Mouse (Mus musculus) right cerebral cortex, postnatal 10 days (tissue): ENCODE data around the gene Gm5431.
"Not testable (repeated sequence)": the region's sequence is repeated elsewhere in the genome, so short reads cannot be mapped to it uniquely, and the experiment has no call there.

Experiments
- DNase-seq, 2 experiments: peaks; one replicate each; pipeline ENCODE4 v3.0.0; 2021; ENCODE audit warnings: low spot score in 2 of 2

The Gm5431 gene

DNA sequence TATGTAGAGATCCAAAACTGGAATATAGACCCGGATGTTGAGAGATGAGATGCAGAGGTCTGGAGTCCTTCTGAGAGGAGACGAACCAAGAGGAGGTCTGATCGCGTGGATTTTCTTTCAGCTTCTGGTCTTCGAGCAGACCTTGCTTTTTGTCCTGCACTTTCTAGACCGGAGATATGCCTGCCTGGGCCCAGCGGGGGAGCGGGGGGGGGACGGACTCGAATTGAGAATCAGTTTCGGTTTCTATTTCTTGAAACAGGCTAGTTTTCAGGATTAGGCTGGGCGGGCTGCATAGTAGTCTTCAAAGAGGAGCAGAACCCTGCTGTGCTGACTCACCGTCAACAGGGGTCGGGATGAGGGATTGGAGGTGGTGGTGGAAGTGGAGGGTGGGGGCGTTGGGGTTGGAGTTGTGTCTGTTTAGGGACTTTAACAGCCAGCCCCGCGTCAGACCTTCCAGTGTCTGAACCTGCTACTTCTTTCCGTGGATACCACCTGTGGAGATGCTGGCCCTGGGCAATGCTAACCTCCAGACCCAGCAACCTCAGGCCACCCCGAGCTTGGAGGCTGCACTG, 30.7 kb downstream of the Gm5431 start, which contains the start of gene Irgm1:
Gene Irgm1, minus strand, starts transcription at position 483 of the 572 bp plus-strand sequence.
- peak in 1 of 2 experiments; percentile 54 for DNase-seq

GRCm38 (mm10) chr11:48870781-48871180, 31.2 kb downstream of the Gm5431 start:
- no peak for DNase-seq

DNA sequence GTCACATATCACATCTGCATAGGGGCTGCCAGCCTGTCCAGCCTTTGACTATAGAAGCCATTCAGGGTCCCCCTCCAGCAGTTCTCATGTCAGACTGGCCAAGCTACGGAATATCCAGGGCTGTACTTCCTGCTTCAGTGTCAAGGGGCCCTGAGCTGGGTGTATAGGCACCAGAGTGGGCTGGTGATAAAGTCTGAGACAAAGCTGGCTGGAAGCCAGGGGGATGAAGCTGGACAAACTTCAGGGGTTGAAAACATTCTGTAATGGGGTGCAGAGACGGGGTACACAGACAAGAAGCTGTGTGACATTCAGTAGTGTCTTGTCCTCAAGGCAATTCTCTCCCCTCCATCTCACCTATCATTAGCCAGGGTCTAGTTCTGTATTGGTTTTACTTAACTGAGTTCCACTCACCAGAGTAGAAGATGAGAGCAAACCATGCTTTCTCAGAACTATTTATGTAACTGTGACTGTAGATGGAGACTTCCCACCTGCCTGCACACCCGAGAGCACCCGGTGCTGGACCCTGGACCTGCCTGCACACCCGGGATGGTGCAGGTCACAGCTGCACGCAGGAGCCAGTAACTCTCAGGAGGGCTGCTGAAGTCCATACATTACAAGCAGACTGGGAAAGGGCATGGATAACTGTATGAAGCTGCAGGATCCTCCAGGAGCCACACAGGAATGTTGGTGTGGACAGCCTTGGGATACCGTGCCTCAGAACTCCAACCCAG, 32.5 kb downstream of the Gm5431 start:
- DNase-seq = no peak

GRCm38 (mm10) chr11:48866481-48866880, 35.5 kb downstream of the Gm5431 start:
- no peak for DNase-seq

DNA sequence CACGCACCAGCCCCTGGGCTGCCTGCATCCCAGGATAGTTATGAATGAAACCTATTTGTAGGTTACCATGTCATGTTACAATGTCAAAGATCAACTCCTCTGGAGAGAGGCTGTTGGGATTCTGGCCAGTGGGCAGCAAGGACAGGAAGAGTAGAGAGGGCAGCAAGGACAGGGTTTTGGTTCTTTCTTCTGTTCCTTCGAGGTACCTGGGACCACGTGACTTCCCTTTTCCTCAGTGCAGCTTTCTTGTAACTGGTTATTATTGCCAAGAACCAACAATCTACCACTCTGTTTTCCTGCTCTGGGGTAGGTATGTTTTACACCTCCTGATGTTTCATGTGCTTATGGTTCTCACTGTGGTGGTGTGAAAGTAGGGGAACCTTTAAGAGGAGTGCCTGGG, 38.2 kb downstream of the Gm5431 start:
- no peak for DNase-seq

DNA sequence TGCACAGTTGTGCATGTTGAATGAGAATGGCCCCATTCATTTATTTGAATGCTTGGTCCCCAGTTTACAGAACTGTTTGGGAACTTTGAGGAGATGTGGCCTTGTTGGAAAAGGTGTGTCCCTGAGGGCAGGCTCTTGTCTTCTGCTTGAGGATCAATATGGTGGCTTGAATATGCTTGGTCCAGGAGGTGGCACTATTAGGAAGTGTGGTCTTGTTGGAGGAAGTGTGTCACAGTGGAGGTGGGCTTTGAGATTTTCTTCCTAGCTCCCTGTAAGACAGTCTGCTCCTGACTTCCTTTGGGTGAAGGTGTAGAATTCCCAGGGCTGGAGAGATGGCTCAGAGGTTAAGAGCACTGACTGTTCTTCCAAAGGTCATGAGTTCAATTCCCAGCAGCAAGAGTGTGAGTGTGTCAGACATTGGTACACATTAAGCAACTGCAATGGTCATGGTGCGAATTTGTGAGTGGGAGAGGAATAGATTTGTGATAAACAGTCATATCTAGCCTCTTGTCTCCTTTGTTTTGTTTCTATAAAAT, 39.2 kb downstream of the Gm5431 start:
- DNase-seq = no peak

GRCm38 (mm10) chr11:48859014-48859413, 43.0 kb downstream of the Gm5431 start:
- peak; percentile 56 to 63 for DNase-seq

- peak; percentile 88 to 90 for DNase-seq
Observed at GRCm38 (mm10) chr11:48853474-48854180, 48.4 kb downstream of the Gm5431 start.

- no peak for DNase-seq
Observed at GRCm38 (mm10) chr11:48852624-48853473, 49.2 kb downstream of the Gm5431 start.

DNA sequence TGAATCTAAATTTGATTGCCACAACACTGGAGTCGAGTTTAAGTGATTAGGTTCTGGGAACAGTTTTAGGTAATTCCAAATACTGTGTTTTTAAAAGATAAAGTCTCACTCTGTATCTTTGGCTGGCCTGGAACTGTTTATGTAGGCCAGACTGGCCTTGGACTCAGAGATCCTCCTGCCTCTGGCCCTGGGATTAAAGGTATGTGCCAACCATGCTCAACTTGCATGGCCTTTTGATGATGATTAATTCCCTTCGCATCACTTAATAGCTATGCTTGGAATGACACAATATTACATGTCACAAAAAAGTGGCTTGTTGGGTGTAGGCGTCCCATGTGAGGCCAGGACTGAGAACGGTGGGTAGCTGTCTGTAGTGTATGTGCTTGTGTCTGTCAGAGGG, 49.8 kb downstream of the Gm5431 start:
- no peak for DNase-seq

- no peak for DNase-seq
Observed at GRCm38 (mm10) chr11:48851270-48851995, 50.6 kb downstream of the Gm5431 start.

DNA sequence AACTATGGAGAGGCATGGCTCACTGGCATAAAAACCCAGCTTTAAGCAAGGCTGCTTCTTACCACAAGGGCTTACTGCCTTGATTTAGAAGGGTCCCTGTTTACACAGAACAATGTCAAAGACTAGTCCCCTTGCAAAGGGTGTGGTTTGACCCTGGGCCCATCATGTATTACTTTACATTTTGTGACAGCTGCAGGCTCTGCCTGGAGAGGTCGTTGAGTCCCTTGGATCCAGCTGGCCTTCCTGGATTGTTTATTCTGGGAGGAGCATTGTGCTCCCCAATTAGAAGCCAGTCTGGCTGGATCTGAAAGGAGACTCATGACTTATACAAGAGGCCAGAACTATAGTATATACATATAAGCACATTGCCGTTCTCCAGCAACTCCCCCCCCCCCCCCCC, 51.8 kb downstream of the Gm5431 start:
- no peak for DNase-seq

GRCm38 (mm10) chr11:48846881-48847280, 55.1 kb downstream of the Gm5431 start:
- no peak for DNase-seq

DNA sequence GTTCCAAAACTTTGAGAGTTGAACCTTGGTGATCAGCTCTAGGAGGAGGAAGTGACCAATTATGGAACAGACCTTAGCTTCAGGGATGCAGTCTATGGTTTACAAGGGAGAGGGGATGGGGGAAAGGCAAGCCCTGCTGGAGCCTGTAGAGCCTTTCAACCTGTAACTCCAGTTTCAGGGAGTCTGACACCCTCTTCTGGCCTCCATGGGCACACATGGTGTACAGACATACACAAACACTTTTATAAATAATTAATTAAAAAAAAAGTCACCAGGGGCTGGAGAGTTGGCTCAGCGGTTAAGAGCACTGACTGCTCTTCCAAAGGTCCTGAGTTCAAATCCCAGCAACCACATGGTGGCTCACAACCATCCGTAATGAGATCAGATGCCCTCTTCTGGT, 55.7 kb downstream of the Gm5431 start:
- DNase-seq = not testable (repeated sequence)

GRCm38 (mm10) chr11:48845244-48845815, 56.7 kb downstream of the Gm5431 start:
- no peak for DNase-seq

- no peak for DNase-seq
Observed at GRCm38 (mm10) chr11:48844309-48844708, 57.7 kb downstream of the Gm5431 start.

- no peak for DNase-seq
Observed at GRCm38 (mm10) chr11:48843202-48843601, 58.8 kb downstream of the Gm5431 start.

GRCm38 (mm10) chr11:48842378-48842792, 59.6 kb downstream of the Gm5431 start:
- DNase-seq = no peak

DNA sequence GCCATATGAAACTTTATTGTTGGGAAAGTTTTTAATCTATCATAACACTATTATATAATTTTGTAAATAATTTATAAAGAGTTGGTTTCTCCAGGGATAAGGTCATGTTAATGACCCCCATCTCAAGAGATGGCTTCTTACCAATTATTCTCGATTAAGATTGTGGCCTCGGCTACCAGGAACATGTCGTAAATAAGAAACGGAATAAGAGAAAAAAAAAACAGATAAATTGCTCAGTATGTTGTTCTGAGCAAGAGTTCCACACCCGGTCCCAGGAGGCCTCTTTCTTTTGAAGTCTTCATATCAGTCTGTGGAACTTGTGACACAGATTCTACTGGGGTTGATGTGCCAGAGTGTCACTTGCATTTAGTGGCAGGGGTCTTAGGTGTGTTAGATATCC, 60.8 kb downstream of the Gm5431 start:
- no peak for DNase-seq

DNA sequence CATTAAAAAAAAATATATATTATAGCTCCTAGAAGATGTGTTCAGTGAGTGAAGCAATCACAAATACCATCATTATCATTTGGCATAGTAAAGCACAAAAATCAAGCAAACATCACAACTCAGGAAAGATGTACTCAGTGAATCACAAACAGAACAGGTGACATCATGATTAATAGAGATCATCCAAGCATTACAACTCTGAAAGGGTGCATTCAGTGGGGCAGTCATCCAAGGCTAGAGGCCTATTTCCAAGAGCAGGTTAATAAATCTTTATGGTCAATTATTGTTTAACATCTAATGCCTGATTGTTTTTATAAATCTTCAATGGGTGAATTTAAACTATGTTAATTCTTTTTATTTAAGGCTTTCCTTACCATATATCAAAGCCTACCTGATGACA, 61.2 kb downstream of the Gm5431 start:
- no peak for DNase-seq
